Mouse (Mus musculus): ENCODE data around the gene Syngr1. TPM values are rescaled to one million over a fixed set of nuclear protein-coding genes. Genes with fewer than 3 reads are reported as not detected.

The Syngr1 gene
- total and polyA plus RNA-seq, 3 experiments = 9.7 to 14.8 (median 11.3) TPM

GRCm38 (mm10) chr15:80132993-80133586, 42.0 kb downstream of the Syngr1 start, which contains the start of gene Tab1 (continued):
- TF ChIP-seq MXI1 (IDR thresholded peaks at IDR 0.05; ENCODE audit: low read depth, low read length) (peak; percentile 65), MAX (IDR thresholded peaks at IDR 0.05; ENCODE audit: low read length) (peak; percentile 36; the same call in 1 of the 2 replicates), TBP (conservative IDR thresholded peaks at IDR 0.05; ENCODE audit: low read depth, low read length) (peak; percentile 70), NELFE (IDR thresholded peaks at IDR 0.05; ENCODE audit: low read depth, low read length) (peak; percentile 70; the same call in 1 of the 2 replicates), NRF1 (IDR thresholded peaks at IDR 0.05; ENCODE audit: low read depth, low read length) (peak; percentile 85), USF2 (conservative IDR thresholded peaks at IDR 0.05; ENCODE audit: low read depth, low read length) (no peak), TCF12 (IDR thresholded peaks at IDR 0.05; ENCODE audit: low read depth, low read length) (peak; percentile 97), ELF1 (IDR thresholded peaks at IDR 0.05; ENCODE audit: low read depth, low read length) (peak; percentile 55)

- H3K4me3 ChIP-seq (replicated peaks in 1 of 3; ENCODE audit: low read depth in 2 of 3, low read length in 2 of 3, poor library complexity in 1 of 3) = peak overlapping the region; percentile 78 to 85 (median 83)
- H3K4me2 ChIP-seq (ENCODE audit: insufficient read depth, low read depth, poor library complexity, severe bottlenecking) = peak overlapping the region; percentile 79
- peaks cover 6 to 49% of the 10 kb centered on the region in 2 experiments for H3K4me1 ChIP-seq (ENCODE audit: control insufficient read depth in 1 of 2, insufficient read depth in 2 of 2)
- H3K27me3 ChIP-seq (replicated peaks) = no peaks in the 10 kb centered on the region
- peaks cover 22% of the 10 kb centered on the region; the same call in 1 of the 2 replicates for H3K79me2 ChIP-seq (replicated peaks; ENCODE audit: control insufficient read depth, extremely low read depth, insufficient read depth, poor library complexity, severe bottlenecking)
- peak overlapping the region; percentile 89 for H3K9ac ChIP-seq (ENCODE audit: insufficient read depth, low read depth)
- in situ Hi-C loops (cut with MboI; ENCODE audit: low pct_ligation_motif_present, low pct_unique_long_range_greater_than_20kb, low sequenced_read_pairs) = no loop called here
- dilution Hi-C loops (cut with MboI; ENCODE audit: extremely low pct_ligation_motif_present, extremely low pct_unique_long_range_greater_than_20kb, low sequenced_read_pairs) = no loop called here
- H3K36me3 ChIP-seq (replicated peaks in 1 of 2; ENCODE audit: control insufficient read depth in 1 of 2, insufficient read depth in 1 of 2, low read length in 1 of 2) = peaks cover 3 to 32% of the 10 kb centered on the region in 2 experiments
- DNase-seq (ENCODE audit: extremely low read depth) = peak; percentile 36
- TF ChIP-seq RAD21 (IDR thresholded peaks at IDR 0.05; ENCODE audit: low read depth, low read length) (no peak), POLR2A (IDR thresholded peaks at IDR 0.05; ENCODE audit: low read depth, low read length) (no peak), GABPA (IDR thresholded peaks at IDR 0.05; ENCODE audit: insufficient replicate concordance, low read depth, low read length) (no peak), ZC3H11A (IDR thresholded peaks at IDR 0.05; ENCODE audit: low read depth, low read length) (no peak), CTCF (conservative IDR thresholded peaks at IDR 0.05 in 1 of 2, IDR thresholded peaks at IDR 0.05 in 1 of 2; ENCODE audit: low read depth in 2 of 2, low read length in 2 of 2) (no peak), BHLHE40 (IDR thresholded peaks at IDR 0.05; ENCODE audit: low read depth, low read length) (no peak), ZNF384 (IDR thresholded peaks at IDR 0.05; ENCODE audit: low read depth, low read length) (no peak), CHD2 (IDR thresholded peaks at IDR 0.05; ENCODE audit: low read length) (no peak), MEF2A (IDR thresholded peaks at IDR 0.05; ENCODE audit: borderline replicate concordance, low read depth, low read length) (no peak), JUND (conservative IDR thresholded peaks at IDR 0.05; ENCODE audit: low read depth, low read length) (no peak), ZKSCAN1 (IDR thresholded peaks at IDR 0.05; ENCODE audit: borderline replicate concordance, low read depth, low read length) (no peak), SIN3A (IDR thresholded peaks at IDR 0.05; ENCODE audit: low read length) (no peak)
- no peaks in the 10 kb centered on the region for H3K9me3 ChIP-seq (replicated peaks; ENCODE audit: low read length)
- peak overlapping the region; percentile 77 for H3K27ac ChIP-seq (ENCODE audit: insufficient read depth, low read depth)
Measured at GRCm38 (mm10) chr15:80133682-80134449, 42.7 kb downstream of the Syngr1 start.
